Mouse (Mus musculus) 3134 (cell line): ENCODE data around the gene Nfil3.
A peak's percentile ranks its signal among the peaks of the same experiment; 100 is the strongest.

Experiments used
- DNase-seq: peaks from one replicate; pipeline ENCODE4 v3.0.0-alpha.2; 2011; ENCODE audit warnings: low spot score; ENCODE audit not compliant: insufficient read length; ENCODE audit errors: extremely low read depth

Gene Nfil3

DNA sequence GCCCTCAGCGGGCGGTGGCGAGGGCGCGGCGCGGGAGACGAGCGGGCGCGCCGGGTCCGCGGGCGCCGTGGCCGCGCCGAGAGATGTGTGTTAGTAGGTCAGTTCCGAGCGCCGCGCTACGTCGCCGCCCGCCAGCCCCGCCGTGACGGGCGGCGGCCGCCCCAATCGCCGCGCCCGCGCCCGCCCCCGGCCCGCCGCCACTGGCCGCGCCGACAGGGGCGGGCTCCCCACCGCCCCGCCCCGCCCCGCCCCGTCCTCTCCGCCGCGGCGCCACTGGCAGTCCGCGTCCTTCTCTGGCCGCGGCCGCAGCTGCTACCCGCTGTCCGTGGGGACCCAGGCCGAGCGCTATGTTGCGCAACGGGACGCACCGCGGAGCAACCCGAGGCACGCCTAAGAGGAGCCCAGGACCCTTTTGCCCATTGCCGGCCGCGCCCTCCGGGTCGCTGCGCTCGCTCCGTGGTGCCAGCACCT is at the start of gene Nfil3:
Nfil3 (minus strand) TSS at position 123 of the 471 bp plus-strand sequence.
- peak; percentile 87 for DNase-seq

DNA sequence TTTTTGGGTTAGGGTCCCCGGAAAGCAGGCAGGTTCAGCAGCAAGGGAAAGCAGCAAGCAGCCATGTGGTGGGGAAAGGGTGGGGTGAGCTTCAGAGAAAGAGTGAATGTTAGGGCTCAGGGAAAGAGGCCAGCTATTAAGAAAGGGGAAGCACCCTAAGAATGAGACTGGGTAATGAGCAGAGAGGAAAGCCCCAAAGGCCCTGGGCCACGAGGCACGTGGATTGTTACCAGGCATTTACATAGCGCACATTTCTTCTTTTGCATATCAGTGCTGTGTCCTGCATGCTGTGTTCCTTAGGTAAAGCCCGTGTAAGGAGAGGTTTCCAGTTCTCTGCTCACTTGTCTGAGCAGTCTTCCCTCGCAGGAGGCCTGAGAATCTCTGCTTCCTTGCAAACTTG is 43.4 kb upstream of the Nfil3 start:
- no peak for DNase-seq

DNA sequence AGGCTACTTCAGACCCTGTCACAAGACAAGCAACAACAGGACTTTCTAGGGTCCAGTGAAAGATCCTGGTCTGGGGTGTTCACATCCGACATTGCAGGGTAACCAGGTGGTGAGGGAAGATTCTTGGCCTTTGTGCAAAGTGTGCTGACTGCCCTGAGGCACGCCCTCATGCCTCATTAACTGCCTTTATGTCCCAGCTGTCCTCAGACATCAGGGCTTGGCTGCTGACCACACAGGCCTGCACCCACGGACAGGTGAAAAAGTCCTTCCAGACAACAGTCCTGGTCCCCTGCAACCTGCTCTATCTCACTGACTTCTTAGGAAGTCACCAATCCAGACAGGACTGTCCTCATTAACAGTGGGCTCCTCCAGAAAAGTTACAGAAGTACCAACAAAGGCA is 39.4 kb upstream of the Nfil3 start:
- no peak for DNase-seq

DNA sequence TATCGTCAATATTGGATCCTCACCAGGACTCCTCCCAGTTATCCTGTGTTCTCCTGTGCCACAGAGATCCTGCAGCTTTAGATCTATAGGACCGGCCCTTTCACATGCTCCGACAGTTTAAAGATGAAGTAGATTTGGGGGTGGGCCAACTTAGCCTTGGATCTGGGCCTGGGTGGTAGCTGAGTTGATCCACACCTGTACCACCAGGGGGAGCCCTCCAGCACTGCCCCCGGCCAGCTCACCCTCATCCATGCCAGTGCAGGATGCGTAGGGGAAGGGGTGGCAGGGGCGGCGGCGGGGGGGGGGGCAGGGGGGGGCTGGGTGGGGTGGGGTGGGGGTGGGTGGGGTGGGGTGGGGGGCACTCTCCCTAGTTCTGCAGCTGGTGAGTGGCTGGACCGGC is 38.7 kb upstream of the Nfil3 start:
- no peak for DNase-seq

DNA sequence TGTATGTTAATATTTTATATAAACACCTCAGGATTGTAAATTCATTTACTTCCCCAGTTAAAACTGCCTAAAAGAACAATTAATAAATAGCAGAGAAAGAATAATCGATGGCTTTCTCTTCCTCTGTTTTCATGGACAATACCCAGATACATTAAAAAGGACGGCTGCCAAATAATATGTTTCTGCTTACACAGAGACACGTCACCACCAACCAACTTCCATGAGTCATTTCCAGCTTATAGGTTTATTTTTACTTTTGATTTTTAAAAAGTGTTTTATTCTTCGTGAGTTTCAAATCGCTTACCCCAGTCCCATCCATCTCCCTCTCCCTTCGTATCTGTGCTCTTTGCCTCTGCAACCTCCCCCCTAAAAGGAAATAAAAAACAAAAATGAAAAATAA is 38.1 kb upstream of the Nfil3 start:
- DNase-seq, result no peak

DNA sequence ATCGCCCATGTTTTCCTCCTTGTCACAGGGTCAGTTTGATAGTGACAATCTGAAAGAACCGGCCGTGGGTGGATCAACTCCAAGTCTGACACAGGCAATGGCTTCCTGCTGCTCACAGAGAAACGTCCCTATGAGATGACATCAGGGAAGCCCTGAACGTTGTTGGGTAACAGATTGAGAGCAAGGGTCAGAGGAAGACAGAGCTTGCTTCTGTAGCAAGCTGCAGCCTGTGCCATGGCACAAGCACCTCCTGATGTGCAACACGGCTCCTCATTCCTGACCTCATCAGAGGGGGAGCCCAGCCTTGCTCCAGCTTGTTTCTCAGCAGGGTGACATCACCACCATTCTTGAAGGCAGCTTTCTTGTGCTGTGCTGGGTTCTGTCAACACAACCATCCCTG is 37.1 kb upstream of the Nfil3 start:
- DNase-seq, result no peak

DNA sequence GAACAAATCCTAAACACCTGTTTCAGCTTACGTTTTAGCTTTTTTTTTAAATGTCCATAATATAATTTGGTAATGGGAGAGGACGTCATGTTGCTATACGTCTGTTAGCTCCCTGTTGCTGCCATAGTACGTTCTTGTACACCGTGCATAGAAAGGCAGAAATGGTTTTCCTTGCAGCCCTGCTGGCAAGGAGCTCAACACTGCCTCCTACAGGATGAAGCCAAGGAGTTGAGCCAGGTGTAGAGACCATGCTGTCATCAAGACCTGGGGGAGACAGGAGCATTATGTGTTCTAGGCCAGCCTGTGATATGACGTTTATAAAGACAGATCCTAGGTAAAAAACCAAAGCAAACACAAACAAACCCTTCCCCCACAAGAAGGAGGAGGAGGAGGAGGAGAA is 36.2 kb upstream of the Nfil3 start:
- DNase-seq, result no peak

DNA sequence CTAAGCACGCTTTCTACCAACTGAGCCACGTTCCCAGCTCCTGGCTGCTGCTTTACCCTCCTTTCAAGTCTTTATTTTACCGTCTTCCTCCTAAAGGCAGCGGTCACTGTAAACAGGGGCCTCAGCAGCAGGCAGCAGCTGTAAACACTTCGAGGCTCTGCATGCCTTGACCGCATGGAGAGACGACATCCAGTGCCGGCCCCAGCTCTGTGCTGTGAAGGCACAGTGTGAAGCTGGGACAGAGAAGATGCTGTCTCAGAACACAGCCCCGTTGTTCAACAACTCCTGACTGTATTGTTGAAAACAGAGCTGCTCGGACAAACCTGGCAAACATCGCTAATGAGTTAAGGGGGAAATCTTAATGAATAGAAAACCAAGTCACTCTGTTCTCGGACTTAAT is 30.6 kb upstream of the Nfil3 start:
- DNase-seq, result no peak

DNA sequence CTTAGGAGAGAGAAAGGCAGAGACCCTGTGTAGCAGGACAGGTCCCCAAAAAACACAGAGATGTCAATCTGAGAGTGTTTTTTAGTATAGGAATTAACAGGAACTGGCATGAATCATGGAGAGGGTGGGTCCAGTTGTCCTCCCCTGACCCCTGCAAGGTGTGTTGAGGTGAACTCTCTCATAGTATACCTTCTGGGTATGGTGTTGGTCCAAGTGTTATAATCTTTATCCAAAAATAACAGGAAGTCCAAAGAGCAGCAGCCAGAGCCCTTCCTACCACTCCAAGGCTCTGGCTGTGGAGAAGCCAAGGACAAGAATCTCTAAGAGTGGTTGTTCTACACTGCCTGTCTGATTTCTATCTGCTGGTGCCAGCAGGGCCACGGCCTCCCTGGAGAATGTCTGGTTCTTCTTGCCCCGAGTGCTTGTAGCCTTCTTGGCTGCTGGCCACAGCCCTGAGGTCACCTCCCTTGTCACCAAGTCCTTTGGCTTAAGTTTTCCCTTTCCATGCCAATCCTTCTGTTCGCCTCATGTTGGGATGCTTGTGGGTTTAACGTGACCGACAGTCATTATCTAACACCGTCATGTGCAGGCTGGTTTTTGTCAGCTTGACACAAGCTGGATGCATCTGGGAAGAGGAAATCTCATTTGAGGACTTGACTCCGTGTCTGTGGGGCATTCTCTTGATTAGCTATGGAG is 27.8 kb upstream of the Nfil3 start:
- peak; percentile 77 for DNase-seq

DNA sequence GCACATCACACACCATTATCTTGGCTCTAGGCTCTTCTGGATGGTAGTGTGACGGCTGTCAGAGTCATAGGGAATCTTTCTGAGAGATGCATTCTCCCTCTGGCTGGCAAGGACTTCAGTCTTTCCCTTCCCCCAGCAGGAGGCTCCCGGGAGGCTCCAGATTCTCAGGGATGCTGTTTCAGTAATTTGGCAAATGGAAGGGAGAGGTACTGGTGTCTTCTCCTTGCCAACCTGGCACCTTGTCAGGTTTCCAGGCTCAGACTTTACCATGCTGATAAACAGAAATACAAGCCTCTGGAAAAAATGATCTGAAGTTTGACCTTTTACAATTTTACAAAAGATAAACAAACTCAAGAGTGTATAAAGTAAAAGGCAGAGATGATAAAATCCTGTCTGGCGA is 26.9 kb upstream of the Nfil3 start:
- DNase-seq, result no peak

DNA sequence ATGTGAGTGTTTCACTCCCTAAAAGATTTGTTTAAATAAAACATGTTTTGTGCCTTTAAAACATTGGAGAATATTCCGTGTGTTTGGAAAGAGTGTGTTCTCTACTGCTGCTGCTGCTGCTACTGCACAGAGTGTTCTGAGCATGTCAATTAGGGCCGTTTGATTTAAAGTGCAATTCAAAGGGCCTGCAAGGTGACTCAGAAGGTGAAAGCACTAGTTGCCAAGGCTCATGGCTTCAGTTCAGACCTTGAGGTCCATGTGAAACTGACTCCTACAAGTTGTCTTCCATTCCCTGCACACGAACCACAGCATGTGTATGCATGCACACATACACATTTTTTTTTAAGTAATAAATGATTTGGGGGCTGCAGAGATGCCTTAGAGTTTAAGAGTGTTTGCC is 22.4 kb upstream of the Nfil3 start:
- DNase-seq, result no peak

DNA sequence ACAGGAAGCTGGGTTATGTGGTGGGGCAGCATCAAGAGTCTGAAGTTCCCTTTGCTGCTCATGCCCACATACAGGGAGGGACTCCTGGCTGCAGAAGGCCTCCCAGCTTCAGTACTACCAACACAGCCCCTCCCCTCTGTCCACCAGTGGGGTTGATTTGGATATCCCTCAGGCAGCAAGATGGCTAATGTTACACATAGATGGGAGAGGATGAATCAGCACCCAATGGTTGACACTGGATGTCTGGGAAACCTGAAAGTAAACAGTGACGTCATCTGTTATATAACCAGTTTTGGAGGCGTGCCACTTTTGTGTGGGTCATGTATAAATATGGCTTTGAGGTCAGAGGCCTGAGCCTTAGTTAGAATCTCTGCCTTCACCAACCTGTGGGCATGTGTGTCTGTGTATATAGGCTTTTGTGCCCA is 20.6 kb upstream of the Nfil3 start:
- peak; percentile 64 for DNase-seq

DNA sequence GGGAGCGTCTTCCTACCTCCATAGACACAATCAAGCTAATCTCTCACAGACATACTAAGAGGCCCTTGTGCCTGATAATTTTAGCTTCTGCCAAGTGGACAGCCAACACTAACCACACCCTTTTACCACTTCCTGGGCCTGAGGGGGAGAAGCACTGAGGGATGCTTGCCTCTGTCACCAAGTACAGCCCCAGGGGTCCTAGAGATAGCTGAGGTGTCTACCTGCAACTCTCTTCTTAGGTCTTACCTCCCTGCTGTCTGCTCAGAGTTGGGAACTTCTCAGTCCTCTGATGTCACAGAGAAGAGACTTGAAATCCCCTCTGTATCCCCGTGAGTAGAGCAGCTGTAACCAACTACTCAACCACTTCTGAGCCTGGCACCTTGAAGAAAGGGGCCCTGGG is 19.6 kb upstream of the Nfil3 start:
- DNase-seq, result no peak

DNA sequence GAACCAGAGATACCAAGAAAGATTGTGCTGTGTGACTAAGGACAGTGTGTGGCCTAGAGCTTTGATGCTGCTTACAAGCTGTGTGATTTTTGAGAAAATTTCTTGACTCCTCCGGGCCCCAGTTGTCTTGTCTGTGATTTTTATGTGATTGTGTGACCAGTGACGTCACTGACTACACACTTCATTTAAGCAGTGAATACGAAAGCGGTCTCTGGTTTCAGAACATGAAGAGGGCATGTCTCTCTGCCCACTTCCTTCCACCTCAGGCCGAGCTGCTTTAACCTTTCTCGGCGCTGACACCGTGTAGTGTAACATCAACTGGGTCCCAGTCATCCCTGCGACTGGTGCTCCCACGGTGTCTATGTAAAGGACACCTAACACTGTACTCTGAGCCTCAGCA is 17.7 kb upstream of the Nfil3 start:
- DNase-seq, result no peak

DNA sequence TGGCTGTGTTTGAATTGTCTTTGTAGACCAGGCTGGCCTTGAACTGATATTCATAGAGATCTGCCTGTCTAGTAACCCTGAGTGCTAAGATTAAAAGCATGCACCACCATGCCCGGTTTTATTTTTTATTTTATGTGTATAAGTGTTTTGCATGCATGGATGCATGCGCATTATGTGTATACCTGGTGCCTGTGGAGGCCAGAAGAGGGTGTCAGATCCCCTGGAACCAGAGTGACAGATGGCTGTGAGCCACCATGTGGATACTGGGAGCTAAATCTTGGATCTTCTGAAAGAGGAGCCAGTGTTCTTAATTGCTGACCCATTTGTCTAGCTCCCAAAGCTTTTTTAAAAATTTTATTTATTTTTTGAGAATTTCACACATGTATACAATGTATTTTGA is 16.9 kb upstream of the Nfil3 start:
- no peak for DNase-seq

DNA sequence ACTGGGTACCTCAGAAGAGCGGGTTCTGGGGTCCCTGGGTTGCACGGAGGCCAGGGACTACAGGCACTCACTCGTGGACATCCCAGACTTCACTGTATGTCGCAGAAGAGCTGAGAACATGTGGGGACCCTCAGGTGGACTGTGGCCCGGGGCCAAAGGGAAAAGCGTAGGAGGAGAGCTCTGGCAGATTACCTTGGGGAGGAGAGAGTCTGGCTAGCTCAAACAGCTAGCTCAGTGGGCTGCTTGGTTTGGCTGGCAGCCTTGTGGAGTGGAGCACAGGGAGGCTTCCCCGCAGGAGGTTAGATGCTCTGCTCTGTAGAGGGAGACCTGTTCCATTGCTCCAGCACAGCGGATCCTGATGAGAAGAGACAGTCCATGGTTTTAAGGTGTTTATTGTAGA is 15.3 kb upstream of the Nfil3 start:
- DNase-seq, result no peak

DNA sequence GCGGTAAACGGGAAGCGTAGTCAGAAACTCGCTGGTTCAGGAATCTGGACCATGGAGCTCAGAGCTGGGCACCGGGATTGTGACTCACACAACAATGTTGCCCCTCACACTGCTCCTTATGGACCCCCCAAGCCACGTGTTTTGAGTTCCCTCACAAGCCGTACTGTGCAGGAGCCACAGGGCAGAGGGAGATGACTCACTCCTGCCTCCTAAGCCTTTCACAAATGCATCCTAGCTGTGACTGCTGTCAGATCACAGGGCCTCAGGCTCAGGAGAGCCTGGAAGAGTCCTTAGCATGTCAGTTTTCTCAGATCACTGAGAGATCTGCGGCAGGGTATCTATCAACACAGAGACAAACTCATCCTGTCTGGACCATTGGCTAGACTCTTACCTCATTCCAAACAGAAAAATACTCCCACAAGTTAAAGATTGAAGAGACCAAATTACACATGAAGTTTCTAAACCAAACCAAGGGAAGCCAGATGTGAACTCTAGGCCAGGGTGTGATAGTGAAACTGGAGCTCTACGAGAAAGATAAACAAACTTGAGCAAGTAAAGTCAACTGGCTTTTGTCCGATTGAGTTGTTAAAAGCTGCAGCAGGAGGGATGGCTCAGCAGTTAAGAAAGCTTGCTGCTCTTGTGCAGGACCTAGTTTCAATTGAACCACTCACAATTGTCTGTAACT is 13.5 kb upstream of the Nfil3 start:
- DNase-seq, result peak; percentile 20

DNA sequence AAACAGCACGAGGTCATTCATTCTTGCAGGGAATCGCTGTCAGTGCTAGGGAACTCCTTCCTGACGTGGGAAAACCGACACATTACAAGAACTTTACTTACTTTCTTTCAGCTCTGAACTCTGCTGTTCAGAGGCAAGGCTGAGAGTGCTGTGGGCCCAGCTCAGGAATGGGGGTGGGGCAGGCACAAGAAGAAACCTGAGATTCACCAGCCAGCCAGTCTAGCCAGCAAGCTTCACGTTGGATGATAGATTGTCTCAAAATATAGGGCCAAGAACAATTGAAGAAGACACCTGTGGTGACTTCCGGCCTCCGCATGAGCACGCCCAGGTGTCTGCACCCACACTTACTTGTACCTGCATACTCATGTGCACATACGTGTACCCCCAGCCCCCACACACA is 9.3 kb upstream of the Nfil3 start:
- no peak for DNase-seq

DNA sequence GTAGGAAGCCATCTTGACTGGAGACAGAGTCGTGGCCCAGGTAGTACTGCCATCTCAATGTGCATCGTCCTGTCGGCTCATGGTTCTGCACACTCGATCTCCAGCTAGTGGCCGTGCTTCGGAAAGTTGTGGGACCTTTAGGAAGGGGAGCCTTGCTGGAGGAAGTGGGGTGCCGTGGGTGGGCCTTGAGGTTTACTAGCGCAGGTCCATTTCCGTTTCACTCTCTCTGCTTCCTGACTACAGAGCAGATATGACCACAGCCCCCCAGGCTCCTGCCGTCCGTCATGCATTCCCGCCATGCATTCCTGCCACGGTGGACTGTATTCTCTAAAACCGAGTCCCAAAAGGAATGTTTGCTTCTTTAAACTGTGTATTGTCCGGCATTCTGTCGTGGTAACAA is 8.1 kb upstream of the Nfil3 start:
- no peak for DNase-seq

DNA sequence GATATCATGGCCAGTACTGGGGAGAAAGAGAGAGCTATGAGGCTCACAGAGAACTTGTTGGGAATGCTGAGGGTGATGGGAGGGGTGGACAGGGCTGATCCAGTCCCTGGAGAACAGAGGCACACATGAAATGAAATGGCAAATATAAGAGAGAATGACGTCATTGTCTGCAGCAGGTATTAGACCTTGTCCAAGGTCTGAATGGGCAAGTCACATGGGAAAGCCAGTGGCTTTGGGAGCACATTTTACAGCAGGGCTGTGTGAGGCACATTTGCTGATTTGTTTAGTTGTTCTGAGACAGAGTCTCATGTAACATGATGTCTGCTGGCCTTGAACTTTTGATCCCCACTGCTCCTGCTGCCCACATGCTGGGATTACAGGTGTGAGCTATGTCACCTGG is 7.0 kb upstream of the Nfil3 start:
- DNase-seq, result no peak

DNA sequence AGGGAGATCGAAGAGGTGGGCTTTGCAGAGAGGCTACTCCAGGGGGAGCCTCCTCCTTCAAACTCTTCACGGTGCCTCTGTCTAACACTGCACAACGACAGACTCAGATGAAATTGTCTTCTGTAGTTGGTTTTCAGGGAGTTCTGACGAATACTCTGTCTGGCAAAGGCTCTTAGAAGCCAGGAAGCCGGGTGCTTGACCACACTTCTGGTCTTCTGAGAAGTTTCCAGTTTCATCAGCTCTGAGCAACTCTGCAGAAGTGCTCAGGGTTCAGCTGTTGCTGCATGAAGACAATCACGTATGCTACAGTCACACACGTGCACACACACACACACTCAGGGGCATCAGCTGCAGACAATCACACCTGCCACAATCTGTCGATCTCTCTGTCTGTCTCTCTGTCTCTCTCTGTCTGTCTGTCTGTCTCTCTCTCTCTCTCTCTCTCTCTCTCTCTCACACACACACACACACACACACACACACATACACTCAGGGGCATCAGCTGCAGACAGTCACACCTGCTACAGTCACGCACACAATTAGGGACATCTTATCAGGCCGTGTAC is 5.4 kb upstream of the Nfil3 start:
- DNase-seq, result no peak

DNA sequence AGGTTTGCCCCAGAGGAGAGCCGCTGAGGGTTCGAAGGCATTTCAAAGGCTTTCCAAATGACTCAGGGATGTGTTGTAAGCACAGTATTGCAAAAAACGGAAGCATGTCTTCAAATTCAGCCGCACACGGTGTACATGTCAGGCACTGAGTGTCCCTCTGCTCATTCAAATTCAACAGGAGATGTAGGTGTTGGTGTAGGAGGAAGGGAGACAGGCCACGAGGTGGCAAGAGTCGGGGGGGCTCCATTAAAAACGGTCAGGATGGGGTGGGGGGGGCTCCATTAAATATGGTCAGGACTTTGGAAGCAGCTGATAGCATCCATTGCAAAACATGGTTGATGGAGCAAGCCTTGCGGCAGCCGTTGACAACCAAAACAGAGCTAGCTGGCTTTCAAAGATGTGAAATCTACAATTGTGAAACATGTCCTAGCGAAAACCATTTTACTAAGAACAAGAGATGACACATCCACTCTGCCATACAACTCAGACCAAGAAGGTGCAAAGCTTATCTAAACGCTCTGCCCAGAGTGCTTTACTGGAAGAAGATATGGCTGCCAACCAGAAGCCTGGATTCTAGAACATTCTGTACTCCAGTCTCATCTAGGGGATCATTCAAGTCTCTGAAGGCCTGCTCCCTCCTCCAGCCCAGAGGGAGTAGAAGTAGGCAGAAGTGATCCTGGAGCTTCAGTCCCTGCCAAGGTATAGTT is 4.8 kb upstream of the Nfil3 start:
- DNase-seq, result peak; percentile 41
